Mouse (Mus musculus): ENCODE measurements around the gene Spen. TPM values are rescaled to one million over a fixed set of nuclear protein-coding genes. Genes with fewer than 3 reads are reported as not detected.

Gene Spen
- polyA plus RNA-seq, 1 experiment from 2014 or later = 10.1 TPM

DNA sequence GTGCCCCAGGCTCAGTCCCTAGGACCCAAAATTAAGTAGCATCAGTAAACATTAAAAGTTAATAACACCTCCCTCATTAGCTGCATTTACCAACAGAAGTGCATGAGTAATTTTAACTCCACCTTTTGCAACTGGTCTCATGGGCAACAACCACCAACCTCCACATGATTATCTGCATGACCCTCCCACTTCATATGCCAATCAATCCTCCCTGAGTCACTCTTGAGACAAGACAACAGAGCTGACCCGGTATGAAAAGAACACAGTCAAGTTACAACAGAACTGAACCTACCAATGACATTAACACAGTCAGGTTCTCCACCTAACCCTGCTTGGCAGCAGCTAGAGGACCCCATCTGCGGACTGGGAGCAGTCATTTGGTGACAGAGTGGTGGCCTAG is 12.5 kb downstream of the Spen start:
- H3K9me3 ChIP-seq (ENCODE audit: control insufficient read depth, low read length) = peaks cover 3% of the 10 kb centered on the region; the same call in 1 of the 2 replicates
- WGBS = 68% methylated on average over 2 of the region's 2 CpGs
- H3K27me3 ChIP-seq (replicated peaks; ENCODE audit: control insufficient read depth, insufficient read depth, low read length) = no peaks in the 10 kb centered on the region
- no peak overlapping the region for H3K4me3 ChIP-seq (ENCODE audit: low read length)
- peaks cover 11% of the 10 kb centered on the region for H3K36me3 ChIP-seq (ENCODE audit: control insufficient read depth, insufficient read depth, low read length)
- no peak overlapping the region for H3K27ac ChIP-seq (ENCODE audit: low read depth, low read length)
- no peak overlapping the region for H3K9ac ChIP-seq (ENCODE audit: low read depth, low read length)
- peaks cover 12% of the 10 kb centered on the region for H3K4me1 ChIP-seq (ENCODE audit: control insufficient read depth, insufficient read depth, low read depth, low read length)
- no peak for ATAC-seq
- no peak overlapping the region for H3K4me2 ChIP-seq (ENCODE audit: low read length)

DNA sequence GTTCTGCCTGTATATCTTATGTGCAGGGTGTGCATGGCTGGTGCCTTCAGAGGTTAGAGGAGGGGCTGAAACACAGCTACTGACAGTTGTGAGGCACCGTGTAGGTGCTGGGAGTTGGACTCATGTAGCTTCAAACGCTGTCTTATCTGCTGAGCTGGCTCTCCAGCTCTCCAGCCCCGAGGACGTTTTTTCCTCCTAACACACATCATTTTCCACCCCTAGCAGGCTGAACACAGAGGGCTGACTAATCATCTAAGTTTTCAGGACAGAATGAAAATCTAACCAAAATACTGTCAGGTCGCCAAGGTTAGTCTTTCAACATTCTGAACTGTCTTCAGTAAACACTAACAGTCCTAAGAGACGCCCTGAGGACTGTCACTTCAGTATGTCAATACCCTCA is 13.7 kb downstream of the Spen start:
- 60% methylated on average over 6 of the region's 6 CpGs for WGBS
- no peak overlapping the region for H3K9ac ChIP-seq (ENCODE audit: low read depth, low read length)
- no peak overlapping the region for H3K4me2 ChIP-seq (ENCODE audit: low read length)
- no peak for ATAC-seq
- no peak overlapping the region for H3K27ac ChIP-seq (ENCODE audit: low read depth, low read length)
- no peaks in the 10 kb centered on the region for H3K27me3 ChIP-seq (replicated peaks; ENCODE audit: control insufficient read depth, insufficient read depth, low read length)
- H3K4me3 ChIP-seq (ENCODE audit: low read length) = no peak overlapping the region
- H3K9me3 ChIP-seq (ENCODE audit: control insufficient read depth, low read length) = peaks cover 3% of the 10 kb centered on the region; the same call in 1 of the 2 replicates
- peaks cover 12% of the 10 kb centered on the region for H3K4me1 ChIP-seq (ENCODE audit: control insufficient read depth, insufficient read depth, low read depth, low read length)
- H3K36me3 ChIP-seq (ENCODE audit: control insufficient read depth, insufficient read depth, low read length) = peaks cover 23% of the 10 kb centered on the region

DNA sequence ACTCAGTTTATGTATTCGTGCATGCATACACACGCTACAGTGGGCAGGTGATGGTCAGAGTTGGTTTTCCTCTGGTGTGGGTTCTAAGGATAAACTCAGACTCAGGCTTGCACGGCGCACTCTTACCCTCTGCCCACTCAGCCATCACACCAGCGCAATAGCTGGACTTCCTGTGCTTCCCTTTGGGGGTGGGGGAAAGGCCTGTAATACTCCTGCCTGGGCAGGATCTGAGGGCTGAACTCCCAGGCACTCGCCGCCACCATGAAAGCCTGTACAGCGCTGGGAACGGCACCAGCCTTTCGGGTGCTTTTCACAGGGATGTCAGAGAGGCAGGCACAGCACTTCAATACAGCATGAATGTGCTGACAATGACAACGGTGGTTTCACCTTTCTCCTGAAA is 15.3 kb downstream of the Spen start:
- Histone ChIP-seq H3K4me2 (ENCODE audit: low read length) (no peak overlapping the region), H3K4me3 (ENCODE audit: low read length) (no peak overlapping the region), H3K4me1 (ENCODE audit: control insufficient read depth, insufficient read depth, low read depth, low read length) (peaks cover 12% of the 10 kb centered on the region), H3K27me3 (replicated peaks; ENCODE audit: control insufficient read depth, insufficient read depth, low read length) (no peaks in the 10 kb centered on the region), H3K36me3 (ENCODE audit: control insufficient read depth, insufficient read depth, low read length) (peaks cover 31% of the 10 kb centered on the region), H3K9ac (ENCODE audit: low read depth, low read length) (no peak overlapping the region), H3K9me3 (ENCODE audit: control insufficient read depth, low read length) (peaks cover 3% of the 10 kb centered on the region; the same call in 1 of the 2 replicates), H3K27ac (ENCODE audit: low read depth, low read length) (no peak overlapping the region)
- WGBS = 76% methylated on average over 11 of the region's 11 CpGs
- ATAC-seq = 0 out of 2 replicates have a peak, but pooled peaks have one; percentile 38

DNA sequence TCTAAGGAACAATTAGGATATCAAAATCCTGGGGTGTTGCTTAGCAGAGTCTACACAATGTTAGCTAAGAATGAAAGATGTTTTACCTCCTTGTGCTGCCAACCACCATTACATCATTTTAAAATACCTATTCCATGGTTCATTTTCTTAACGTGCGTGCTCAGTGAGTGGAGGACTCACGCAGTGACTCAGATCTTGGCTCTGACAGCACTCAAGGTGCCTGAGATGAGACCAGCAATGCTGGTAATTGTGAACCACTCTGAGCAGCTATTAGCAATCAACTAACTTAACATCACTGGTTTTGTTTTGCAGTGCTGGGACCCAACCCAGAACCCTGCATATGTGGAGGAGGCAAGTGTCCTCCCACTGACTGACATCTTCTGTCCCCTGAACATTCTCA is 20.0 kb downstream of the Spen start:
- ATAC-seq = no peak
- no peaks in the 10 kb centered on the region for H3K27me3 ChIP-seq (replicated peaks; ENCODE audit: control insufficient read depth, insufficient read depth, low read length)
- whole genome bisulfite sequencing = 85% methylated on average over 3 of the region's 3 CpGs
- no peak overlapping the region for H3K27ac ChIP-seq (ENCODE audit: low read depth, low read length)
- no peak overlapping the region for H3K4me2 ChIP-seq (ENCODE audit: low read length)
- H3K36me3 ChIP-seq (ENCODE audit: control insufficient read depth, insufficient read depth, low read length) = peaks cover 40% of the 10 kb centered on the region
- peaks cover 3% of the 10 kb centered on the region; the same call in 1 of the 2 replicates for H3K9me3 ChIP-seq (ENCODE audit: control insufficient read depth, low read length)
- no peak overlapping the region for H3K9ac ChIP-seq (ENCODE audit: low read depth, low read length)
- H3K4me1 ChIP-seq (ENCODE audit: control insufficient read depth, insufficient read depth, low read depth, low read length) = peaks cover 11% of the 10 kb centered on the region; the same call in 1 of the 2 replicates
- H3K4me3 ChIP-seq (ENCODE audit: low read length) = no peak overlapping the region

DNA sequence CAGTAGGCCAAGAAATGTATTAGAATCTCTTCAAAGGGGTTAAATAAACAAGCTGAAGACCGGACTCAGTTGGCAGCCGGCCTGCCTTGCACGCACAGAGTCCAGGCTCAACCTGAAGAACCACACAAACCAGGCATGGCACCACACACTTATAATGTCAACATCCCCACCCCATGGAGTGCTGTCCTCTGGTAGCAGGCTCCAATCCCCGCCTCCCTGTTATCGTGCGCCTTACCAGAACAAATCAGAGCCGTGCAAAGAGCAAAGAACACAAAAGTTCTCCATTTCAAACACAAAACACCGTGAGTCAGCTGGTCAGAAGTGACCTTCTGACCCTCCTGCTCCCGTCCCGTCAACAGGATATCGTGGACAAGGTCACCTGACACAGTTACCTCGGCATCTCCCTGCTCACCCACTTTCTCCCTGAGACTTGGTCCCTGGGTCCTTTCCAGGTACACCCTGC is 24.2 kb downstream of the Spen start:
- no peak for ATAC-seq

DNA sequence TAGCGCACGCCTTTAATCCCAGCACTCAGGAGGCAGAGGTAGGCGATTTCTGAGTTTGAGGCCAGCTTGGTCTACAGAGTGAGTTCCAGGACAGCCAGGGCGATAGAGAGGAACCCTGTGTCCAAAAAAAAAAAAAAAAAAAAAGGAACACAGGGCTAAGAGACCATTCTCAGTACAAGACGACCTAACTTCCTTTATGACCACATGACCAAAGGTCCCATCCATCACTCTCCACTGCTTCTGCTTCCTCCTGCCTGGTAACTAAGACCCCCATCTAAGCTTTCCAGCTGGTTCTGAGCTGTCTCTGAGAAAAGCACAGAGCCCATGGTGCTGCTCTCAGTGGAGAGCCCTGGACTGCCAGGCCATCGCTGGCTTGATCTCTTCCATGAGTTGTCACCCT is 26.3 kb downstream of the Spen start:
- 77% methylated on average over 6 of the region's 6 CpGs for WGBS

More for the DNA sequence above, 24.2 kb downstream of the Spen start:
- 48% methylated on average over 12 of the region's 12 CpGs for WGBS
- Histone ChIP-seq H3K27ac (ENCODE audit: low read depth, low read length) (no peak overlapping the region), H3K4me1 (ENCODE audit: control insufficient read depth, insufficient read depth, low read depth, low read length) (peaks cover 8% of the 10 kb centered on the region; the same call in 1 of the 2 replicates), H3K9me3 (ENCODE audit: control insufficient read depth, low read length) (no peaks in the 10 kb centered on the region), H3K9ac (ENCODE audit: low read depth, low read length) (no peak overlapping the region), H3K27me3 (replicated peaks; ENCODE audit: control insufficient read depth, insufficient read depth, low read length) (no peaks in the 10 kb centered on the region), H3K4me3 (ENCODE audit: low read length) (no peak overlapping the region), H3K4me2 (ENCODE audit: low read length) (no peak overlapping the region), H3K36me3 (ENCODE audit: control insufficient read depth, insufficient read depth, low read length) (peaks cover 16% of the 10 kb centered on the region)

DNA sequence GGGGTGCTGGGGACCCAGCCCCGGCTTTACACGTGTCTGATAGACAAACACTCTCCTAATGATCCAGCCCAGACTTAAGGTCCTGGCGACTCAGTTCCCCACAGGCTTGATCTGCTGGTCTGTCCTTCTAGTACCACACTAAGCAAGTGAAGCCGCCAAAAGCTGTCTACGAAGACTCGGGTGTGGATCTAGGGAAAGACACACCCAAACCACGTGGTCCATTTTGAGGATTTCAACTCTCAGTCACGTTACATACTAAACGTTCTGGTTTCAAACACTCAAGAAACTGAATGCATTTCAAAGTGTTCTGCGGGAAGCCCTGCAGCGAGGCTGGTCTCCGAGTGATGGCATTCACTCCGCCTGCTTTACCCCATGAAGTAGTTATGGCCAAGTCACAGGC is 27.9 kb downstream of the Spen start:
- Histone ChIP-seq H3K27me3 (replicated peaks; ENCODE audit: control insufficient read depth, insufficient read depth, low read length) (no peaks in the 10 kb centered on the region), H3K36me3 (ENCODE audit: control insufficient read depth, insufficient read depth, low read length) (no peaks in the 10 kb centered on the region; the same call in 1 of the 2 replicates), H3K9ac (ENCODE audit: low read depth, low read length) (no peak overlapping the region), H3K4me3 (ENCODE audit: low read length) (no peak overlapping the region), H3K27ac (ENCODE audit: low read depth, low read length) (no peak overlapping the region), H3K9me3 (ENCODE audit: control insufficient read depth, low read length) (no peaks in the 10 kb centered on the region), H3K4me2 (ENCODE audit: low read length) (no peak overlapping the region), H3K4me1 (ENCODE audit: control insufficient read depth, insufficient read depth, low read depth, low read length) (peaks cover 16% of the 10 kb centered on the region)
- WGBS = 82% methylated on average over 13 of the region's 13 CpGs
- no peak for ATAC-seq

More for the DNA sequence above, 26.3 kb downstream of the Spen start:
- Histone ChIP-seq H3K36me3 (ENCODE audit: control insufficient read depth, insufficient read depth, low read length) (peaks cover 9% of the 10 kb centered on the region), H3K4me3 (ENCODE audit: low read length) (no peak overlapping the region), H3K9ac (ENCODE audit: low read depth, low read length) (no peak overlapping the region), H3K27me3 (replicated peaks; ENCODE audit: control insufficient read depth, insufficient read depth, low read length) (no peaks in the 10 kb centered on the region), H3K4me2 (ENCODE audit: low read length) (no peak overlapping the region), H3K4me1 (ENCODE audit: control insufficient read depth, insufficient read depth, low read depth, low read length) (peaks cover 10% of the 10 kb centered on the region; the same call in 1 of the 2 replicates), H3K9me3 (ENCODE audit: control insufficient read depth, low read length) (no peaks in the 10 kb centered on the region), H3K27ac (ENCODE audit: low read depth, low read length) (no peak overlapping the region)
- no peak for ATAC-seq

DNA sequence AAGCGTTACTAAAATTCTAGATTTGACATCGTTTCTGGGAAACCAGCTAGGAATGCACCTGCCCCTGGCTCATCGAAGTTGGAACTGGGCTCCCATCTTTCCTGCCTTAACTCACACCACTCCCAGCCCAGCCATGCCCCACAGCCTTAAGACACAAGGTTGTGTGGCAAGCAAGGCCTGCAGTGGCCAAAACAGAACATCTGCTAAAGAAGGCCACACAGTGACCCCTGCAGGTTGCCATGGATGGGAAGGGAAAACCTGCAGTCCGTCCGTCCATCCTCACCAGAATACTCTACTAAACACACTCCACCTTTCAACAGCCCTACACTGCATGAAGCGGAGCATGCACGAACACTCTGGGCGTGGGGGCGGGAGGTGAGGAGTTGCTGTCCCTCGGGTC is 31.5 kb downstream of the Spen start:
- Histone ChIP-seq H3K27me3 (replicated peaks; ENCODE audit: control insufficient read depth, insufficient read depth, low read length) (no peaks in the 10 kb centered on the region), H3K4me1 (ENCODE audit: control insufficient read depth, insufficient read depth, low read depth, low read length) (peaks cover 12% of the 10 kb centered on the region), H3K27ac (ENCODE audit: low read depth, low read length) (peak overlapping the region; percentile 64), H3K36me3 (ENCODE audit: control insufficient read depth, insufficient read depth, low read length) (no peaks in the 10 kb centered on the region), H3K9ac (ENCODE audit: low read depth, low read length) (no peak overlapping the region), H3K4me2 (ENCODE audit: low read length) (no peak overlapping the region), H3K9me3 (ENCODE audit: control insufficient read depth, low read length) (no peaks in the 10 kb centered on the region), H3K4me3 (ENCODE audit: low read length) (no peak overlapping the region)
- WGBS = 73% methylated on average over 10 of the region's 10 CpGs
- no peak for ATAC-seq

DNA sequence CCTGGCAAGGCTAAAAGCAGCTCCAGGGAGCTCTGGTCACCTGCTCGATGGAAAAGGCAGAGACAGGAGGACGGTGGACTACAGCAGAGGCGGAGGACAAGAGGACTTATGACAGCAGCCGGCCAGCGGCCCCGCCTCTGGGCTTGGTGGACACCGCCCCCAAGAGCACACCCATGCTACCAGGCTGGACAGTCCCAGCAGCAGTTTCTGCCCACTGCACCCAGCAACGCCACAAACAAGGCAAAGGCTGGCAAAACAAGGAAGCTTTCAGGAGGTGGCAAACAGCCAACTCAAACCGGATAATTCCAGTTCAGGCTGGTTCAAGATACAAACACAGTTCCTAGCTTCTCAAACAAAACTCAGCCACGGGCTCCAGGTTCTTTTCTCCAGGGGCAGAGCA is 32.0 kb downstream of the Spen start:
- Histone ChIP-seq H3K9me3 (ENCODE audit: control insufficient read depth, low read length) (no peaks in the 10 kb centered on the region), H3K36me3 (ENCODE audit: control insufficient read depth, insufficient read depth, low read length) (no peaks in the 10 kb centered on the region), H3K27ac (ENCODE audit: low read depth, low read length) (peak overlapping the region; percentile 64), H3K4me2 (ENCODE audit: low read length) (peak overlapping the region; percentile 35), H3K9ac (ENCODE audit: low read depth, low read length) (peak overlapping the region; percentile 39; the same call in 1 of the 2 replicates), H3K4me1 (ENCODE audit: control insufficient read depth, insufficient read depth, low read depth, low read length) (peaks cover 15% of the 10 kb centered on the region), H3K4me3 (ENCODE audit: low read length) (no peak overlapping the region), H3K27me3 (replicated peaks; ENCODE audit: control insufficient read depth, insufficient read depth, low read length) (no peaks in the 10 kb centered on the region)
- peak; percentile 84 for ATAC-seq
- WGBS = 53% methylated on average over 10 of the region's 10 CpGs

All from hindbrain, embryonic 16.5 days (tissue).